ENCODE assay signal across 36 mouse cellular contexts in genomic region chr2:62502516-62502915, GRCm38 (mm10). TPM values are rescaled to one million over a fixed set of nuclear protein-coding genes. Genes with fewer than 3 reads are reported as not detected.
DNase-seq lines count a peak whose midpoint lies in the region; ATAC-seq lines count a peak whose summit lies in the region.
"Had no signal": no experiment of that assay in that cellular context is flagged by ENCODE, and none has a peak within 500 bp of the region (broad histone marks: within the 10 kb centered on the region; RNA-seq: fewer than 3 reads in every experiment).

No protein-coding gene starts in this region.

- H3K27ac ChIP-seq in forebrain, embryonic 15.5 days (replicated peaks), result peak overlapping the region; percentile 75
- H3K27ac ChIP-seq in forebrain, embryonic 11.5 days (ENCODE audit: low read depth, low read length), result no peak overlapping the region
- no peak overlapping the region for H3K27ac ChIP-seq in liver, embryonic 11.5 days (ENCODE audit: low read depth, low read length)
- H3K27ac ChIP-seq: heart, embryonic 10.5 days; heart, embryonic 15.5 days; kidney, embryonic 15.5 days; limb, embryonic 13.5 days; liver, embryonic 12.5 days; macrophage; midbrain, embryonic 13.5 days; neural tube, embryonic 13.5 days; stomach, embryonic 15.5 days had no signal

- no peak overlapping the region for H3K4me2 ChIP-seq in forebrain, embryonic 15.5 days (replicated peaks)
- no peak overlapping the region for H3K4me2 ChIP-seq in forebrain, embryonic 11.5 days (ENCODE audit: low read depth, low read length, severe bottlenecking)
- no peak overlapping the region for H3K4me2 ChIP-seq in liver, embryonic 11.5 days
- H3K4me2 ChIP-seq: heart, embryonic 15.5 days; kidney, embryonic 15.5 days; limb, embryonic 13.5 days; liver, embryonic 12.5 days; midbrain, embryonic 13.5 days; neural tube, embryonic 13.5 days; stomach, embryonic 15.5 days had no signal

- no peaks in the 10 kb centered on the region for H3K9me3 ChIP-seq in forebrain, embryonic 15.5 days
- no peaks in the 10 kb centered on the region for H3K9me3 ChIP-seq in forebrain, embryonic 11.5 days (ENCODE audit: control insufficient read depth, low read length)
- no peaks in the 10 kb centered on the region for H3K9me3 ChIP-seq in liver, embryonic 11.5 days (ENCODE audit: control insufficient read depth, low read length)
- H3K9me3 ChIP-seq: heart, embryonic 10.5 days; heart, embryonic 15.5 days; kidney, embryonic 15.5 days; limb, embryonic 13.5 days; liver, embryonic 12.5 days; midbrain, embryonic 13.5 days; neural tube, embryonic 13.5 days; stomach, embryonic 15.5 days had no signal

- no peak overlapping the region for H3K4me3 ChIP-seq in forebrain, embryonic 15.5 days
- H3K4me3 ChIP-seq in forebrain, embryonic 11.5 days (ENCODE audit: low read depth, low read length), result no peak overlapping the region
- no peak overlapping the region for H3K4me3 ChIP-seq in liver, embryonic 11.5 days (ENCODE audit: low read depth, low read length)
- H3K4me3 ChIP-seq: heart, embryonic 10.5 days; heart, embryonic 15.5 days; kidney, embryonic 15.5 days; limb, embryonic 13.5 days; liver, embryonic 12.5 days; midbrain, embryonic 13.5 days; neural tube, embryonic 13.5 days; stomach, embryonic 15.5 days had no signal

- H3K9ac ChIP-seq in forebrain, embryonic 15.5 days (replicated peaks), result no peak overlapping the region
- no peak overlapping the region for H3K9ac ChIP-seq in forebrain, embryonic 11.5 days (ENCODE audit: low read length)
- no peak overlapping the region for H3K9ac ChIP-seq in liver, embryonic 11.5 days (ENCODE audit: low read depth, low read length)
- H3K9ac ChIP-seq: heart, embryonic 15.5 days; kidney, embryonic 15.5 days; limb, embryonic 13.5 days; liver, embryonic 12.5 days; liver, postnatal 0 days; midbrain, embryonic 13.5 days; neural tube, embryonic 13.5 days; stomach, embryonic 15.5 days had no signal

- ATAC-seq in forebrain, embryonic 15.5 days (replicated peaks), result peak; percentile 41; the same call in 1 of the 2 replicates
- ATAC-seq in forebrain, embryonic 11.5 days (replicated peaks; ENCODE audit: low FRiP score), result no peak
- no peak for ATAC-seq in liver, embryonic 11.5 days (replicated peaks; ENCODE audit: low FRiP score)
- ATAC-seq: hindbrain, embryonic 16.5 days; liver, embryonic 12.5 days; liver, postnatal 0 days; lung, postnatal 0 days; midbrain, embryonic 13.5 days; Patski had no signal

- no peaks in the 10 kb centered on the region for H3K27me3 ChIP-seq in forebrain, embryonic 15.5 days
- H3K27me3 ChIP-seq in forebrain, embryonic 11.5 days (ENCODE audit: control insufficient read depth, insufficient read depth, low read length), result no peaks in the 10 kb centered on the region
- H3K27me3 ChIP-seq in liver, embryonic 11.5 days (replicated peaks; ENCODE audit: control insufficient read depth, insufficient read depth, low read length), result no peaks in the 10 kb centered on the region
- H3K27me3 ChIP-seq: heart, embryonic 15.5 days; kidney, embryonic 15.5 days; liver, embryonic 12.5 days; midbrain, embryonic 13.5 days; neural tube, embryonic 13.5 days; stomach, embryonic 15.5 days had no signal

- no peak for DNase-seq in forebrain, embryonic 11.5 days (ENCODE audit: low spot score)
- DNase-seq in layer of hippocampus, adult 9-11 months, result peak; percentile 17
- no peak for DNase-seq in layer of hippocampus, postnatal 36 days
- DNase-seq in right cerebral cortex, adult 18-20 months, result peak; percentile 24
- no peak for DNase-seq in right cerebral cortex, postnatal 25 days
- DNase-seq in liver, embryonic 11.5 days (ENCODE audit: low spot score), result no peak
- DNase-seq: adrenal gland, postnatal 10 days; cerebellum, adult 2 months; cerebellum, postnatal 14 days; gastrocnemius, postnatal 25 days; heart, adult 11 months; kidney, adult 18-20 months; kidney, postnatal 25 days; liver, postnatal 0 days; right cerebral cortex, postnatal 14 days had no signal

- H3K4me1 ChIP-seq in forebrain, embryonic 15.5 days, result peaks cover 32% of the 10 kb centered on the region
- no peaks in the 10 kb centered on the region for H3K4me1 ChIP-seq in forebrain, embryonic 11.5 days (replicated peaks; ENCODE audit: control insufficient read depth, insufficient read depth, low read length)
- H3K4me1 ChIP-seq in liver, embryonic 11.5 days (replicated peaks; ENCODE audit: control insufficient read depth, insufficient read depth, low read length), result no peaks in the 10 kb centered on the region
- H3K4me1 ChIP-seq: heart, embryonic 10.5 days; heart, embryonic 15.5 days; kidney, embryonic 15.5 days; liver, embryonic 12.5 days; midbrain, embryonic 13.5 days; neural tube, embryonic 13.5 days; stomach, embryonic 15.5 days had no signal

- WGBS in forebrain, embryonic 15.5 days, result 58% methylated on average over 4 of the region's 4 CpGs
- 76% methylated on average over 4 of the region's 4 CpGs for WGBS in forebrain, embryonic 11.5 days
- WGBS in liver, embryonic 11.5 days, result 89% methylated on average over 4 of the region's 4 CpGs

- H3K36me3 ChIP-seq in forebrain, embryonic 15.5 days, result no peaks in the 10 kb centered on the region
- no peaks in the 10 kb centered on the region for H3K36me3 ChIP-seq in forebrain, embryonic 11.5 days (ENCODE audit: control insufficient read depth, insufficient read depth, low read length)
- no peaks in the 10 kb centered on the region for H3K36me3 ChIP-seq in liver, embryonic 11.5 days (ENCODE audit: control insufficient read depth, insufficient read depth, low read length)
- H3K36me3 ChIP-seq: heart, embryonic 10.5 days; heart, embryonic 15.5 days; kidney, embryonic 15.5 days; limb, embryonic 13.5 days; liver, embryonic 12.5 days; midbrain, embryonic 13.5 days; neural tube, embryonic 13.5 days; stomach, embryonic 15.5 days had no signal

RNA-seq across cellular contexts. Expression of gene Gcg, which starts 19.1 kb away (rescaled TPM):
- 3.5 and 3.8 TPM in 2 replicates for polyA plus RNA-seq in forebrain, embryonic 15.5 days (2015; fragmentation: Nextera tagmentation; extraction: Ambion mirVana)
- not detected in 2 replicates for polyA plus RNA-seq in forebrain, embryonic 11.5 days (2014; fragmentation: Nextera tagmentation; extraction: Ambion mirVana)
- not detected for total RNA-seq in layer of hippocampus, postnatal 36 days (2021)
- 6.3 and 10.9 TPM in 2 replicates for polyA plus RNA-seq in liver, embryonic 11.5 days (2014; fragmentation: Nextera tagmentation; extraction: Ambion mirVana)
- total RNA-seq: adrenal gland, postnatal 10 days; gastrocnemius, adult 18-20 months; gastrocnemius, postnatal 25 days; heart, postnatal 25 days; layer of hippocampus, postnatal 10 days; left cerebral cortex, postnatal 14 days; megakaryocyte-erythroid progenitor cell, adult 5-6 weeks; MEL had no signal
- polyA plus RNA-seq: cerebellum, adult 2 months; embryonic facial prominence, embryonic 11.5 days; heart, embryonic 15.5 days; hindbrain, embryonic 11.5 days; liver, postnatal 0 days; lung, postnatal 0 days; macrophage; neural tube, embryonic 13.5 days; Patski had no signal

Comparison
In these comparisons a context has a peak if more than half of its experiments do, and no peak if none do; other contexts are left out.
1. DNase-seq: peak in layer of hippocampus, adult 9-11 months (single experiment) and right cerebral cortex, adult 18-20 months (single experiment); none in forebrain, embryonic 11.5 days (single experiment), layer of hippocampus, postnatal 36 days (0 of 2), right cerebral cortex, postnatal 25 days (single experiment) and liver, embryonic 11.5 days (single experiment).